Mouse (Mus musculus): ENCODE results near the gene Dnmt3c.

DNA sequence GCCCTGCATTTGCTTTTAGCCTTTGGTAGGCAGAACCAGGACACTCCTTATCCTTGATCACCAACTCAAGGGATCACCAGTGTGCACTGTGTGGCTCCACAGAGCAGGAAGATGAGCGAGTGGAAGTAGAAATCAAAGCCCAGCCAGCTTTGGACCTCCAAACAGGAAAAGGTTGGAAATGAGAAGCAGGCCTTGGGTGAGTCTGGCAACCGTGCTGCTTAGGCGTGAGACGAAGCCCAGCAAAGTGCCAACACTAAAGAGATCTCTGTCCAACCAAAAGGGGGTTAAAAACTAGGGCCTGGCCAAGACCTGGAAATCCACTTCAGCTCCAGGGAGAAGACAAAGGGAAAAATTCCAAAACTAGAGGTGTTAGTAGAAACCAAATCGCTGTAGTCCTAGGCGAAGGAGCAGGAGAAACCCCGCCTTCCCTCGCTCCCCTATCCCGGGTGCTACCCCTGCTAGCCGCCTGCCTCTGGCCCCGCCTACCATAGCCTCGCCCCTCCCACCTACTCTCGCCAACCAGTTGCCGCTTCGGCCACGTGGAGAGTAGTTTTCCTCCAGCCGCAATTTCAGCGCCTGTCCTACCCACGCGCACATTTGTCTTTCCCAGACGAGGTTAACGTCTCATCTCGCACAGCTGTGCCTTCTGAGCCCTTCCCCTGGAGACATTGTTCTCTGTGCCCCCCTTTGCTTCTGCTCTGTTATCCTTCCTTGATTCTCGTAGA, 82.3 kb downstream of the Dnmt3c start:
- no peak; the same call in 1 of the 2 replicates for TF ChIP-seq CTCF (IDR thresholded peaks at IDR 0.05; ENCODE audit: control insufficient read depth, insufficient read depth, insufficient replicate concordance, low read depth, low read length)
- peak; percentile 87 for TF ChIP-seq POLR2A (IDR thresholded peaks at IDR 0.05; ENCODE audit: control insufficient read depth, low read depth, low read length)

Data from testis, adult 2 months (tissue).